ENCODE assay signal across 7 mouse cellular contexts in the genomic region with DNA sequence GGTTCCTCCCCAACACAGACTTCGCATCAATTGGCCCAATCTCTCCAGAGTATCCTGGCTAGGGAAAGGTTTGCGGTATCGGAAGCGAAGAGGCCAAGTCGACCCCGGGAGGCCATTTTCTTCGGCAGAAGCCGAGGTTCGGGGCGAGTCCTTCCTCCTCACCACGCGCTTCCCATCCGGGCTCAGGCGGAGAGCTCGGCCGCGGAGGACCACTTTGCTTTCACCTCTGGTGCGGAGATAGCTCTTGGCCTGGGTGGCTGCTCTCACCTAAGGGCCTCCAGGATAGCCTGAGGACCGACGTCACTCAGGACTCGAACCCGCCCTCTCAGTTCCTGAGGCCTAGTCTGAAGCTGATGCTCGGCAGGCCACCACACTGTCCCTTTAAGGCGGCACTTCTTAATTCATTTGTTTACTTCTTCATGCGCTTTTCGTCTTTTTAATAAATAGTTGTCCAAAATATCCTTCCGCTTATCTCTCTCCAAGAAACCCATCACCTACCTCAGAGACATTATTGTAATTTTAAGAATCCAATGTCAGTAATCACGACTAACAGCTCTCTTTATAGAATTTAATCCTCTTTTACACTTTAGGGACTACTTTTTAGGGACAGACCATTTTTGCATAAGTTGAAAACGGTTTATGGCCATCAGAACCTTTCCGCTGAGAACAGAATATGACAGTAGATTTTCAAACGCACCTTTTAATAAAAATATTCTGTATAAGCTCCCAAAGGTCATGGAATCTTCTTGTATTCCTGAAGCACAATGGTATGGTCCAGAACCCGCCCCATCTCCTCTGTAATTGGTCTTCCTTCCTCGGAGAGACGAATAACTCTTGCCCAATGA. TPM values are rescaled to one million over a fixed set of nuclear protein-coding genes. Genes with fewer than 3 reads are reported as not detected.
DNase-seq lines count a peak whose midpoint lies in the region; ATAC-seq lines count a peak whose summit lies in the region.

No protein-coding gene starts in this region.

- peak overlapping the region; percentile 56 for H3K4me2 ChIP-seq in intestine, embryonic 16.5 days (ENCODE audit: low read depth, low read length)
- peak overlapping the region; percentile 63 for H3K4me2 ChIP-seq in midbrain, embryonic 12.5 days (replicated peaks)

- peak overlapping the region; percentile 94 for H3K27ac ChIP-seq in intestine, embryonic 16.5 days (ENCODE audit: low read length)
- peak overlapping the region; percentile 91 for H3K27ac ChIP-seq in limb, embryonic 10.5 days
- H3K27ac ChIP-seq in midbrain, embryonic 12.5 days (replicated peaks): peak overlapping the region; percentile 86

- peaks cover 32% of the 10 kb centered on the region for H3K4me1 ChIP-seq in intestine, embryonic 16.5 days (ENCODE audit: control insufficient read depth, insufficient read depth, low read length)
- peaks cover 61% of the 10 kb centered on the region for H3K4me1 ChIP-seq in limb, embryonic 10.5 days
- peaks cover 35% of the 10 kb centered on the region for H3K4me1 ChIP-seq in midbrain, embryonic 12.5 days

- H3K27me3 ChIP-seq in intestine, embryonic 16.5 days (replicated peaks; ENCODE audit: control insufficient read depth, insufficient read depth, low read length): no peaks in the 10 kb centered on the region
- H3K27me3 ChIP-seq in limb, embryonic 10.5 days (ENCODE audit: low read depth, poor library complexity, severe bottlenecking): peaks cover 33% of the 10 kb centered on the region
- H3K27me3 ChIP-seq in midbrain, embryonic 12.5 days: peaks cover 35% of the 10 kb centered on the region

- intact Hi-C loops in gastrocnemius, postnatal 36 days (cut with DNase I): loop anchor here (1.0 to 2.0 kb wide), 2 partner anchors 17 to 43 kb away; a partner anchor contains a TSS

- peak overlapping the region; percentile 93 for H3K9ac ChIP-seq in intestine, embryonic 16.5 days (ENCODE audit: low read depth, low read length)
- peak overlapping the region; percentile 78 for H3K9ac ChIP-seq in midbrain, embryonic 12.5 days (replicated peaks)

- no peaks in the 10 kb centered on the region for H3K9me3 ChIP-seq in intestine, embryonic 16.5 days (ENCODE audit: control insufficient read depth, low read length)
- H3K9me3 ChIP-seq in limb, embryonic 10.5 days (replicated peaks): no peaks in the 10 kb centered on the region
- no peaks in the 10 kb centered on the region for H3K9me3 ChIP-seq in midbrain, embryonic 12.5 days

- peak; percentile 69 for ATAC-seq in intestine, embryonic 16.5 days
- peak; percentile 61 for ATAC-seq in midbrain, embryonic 12.5 days (ENCODE audit: low FRiP score, low read depth)

- DNase-seq in adrenal gland, adult 8-10 months: peak; percentile 84
- peak; percentile 73 for DNase-seq in embryo, embryonic 11.5 days (ENCODE audit: low read depth, low spot score)
- DNase-seq in gastrocnemius, postnatal 36 days: peak; percentile 65 to 79
- peak; percentile 84 for DNase-seq in limb, embryonic 10.5 days (ENCODE audit: low spot score)
- DNase-seq in spleen, adult 18-20 months: peak; percentile 74 to 75

- H3K36me3 ChIP-seq in intestine, embryonic 16.5 days (ENCODE audit: control insufficient read depth, insufficient read depth, low read length): no peaks in the 10 kb centered on the region
- H3K36me3 ChIP-seq in limb, embryonic 10.5 days: no peaks in the 10 kb centered on the region
- H3K36me3 ChIP-seq in midbrain, embryonic 12.5 days: no peaks in the 10 kb centered on the region

- H3K4me3 ChIP-seq in intestine, embryonic 16.5 days (ENCODE audit: low read length): peak overlapping the region; percentile 69
- peak overlapping the region; percentile 59 for H3K4me3 ChIP-seq in limb, embryonic 10.5 days
- H3K4me3 ChIP-seq in midbrain, embryonic 12.5 days: peak overlapping the region; percentile 61

- WGBS in intestine, embryonic 16.5 days: under 1% methylated on average over 34 of the region's 34 CpGs
- under 1% methylated on average over 34 of the region's 34 CpGs for WGBS in limb, embryonic 10.5 days
- WGBS in midbrain, embryonic 12.5 days: under 1% methylated on average over 34 of the region's 34 CpGs

RNA-seq across cellular contexts. Expression of a gene that starts 0.6 kb away (rescaled TPM):
- 10 to 100 TPM; 75.2 to 90.2 (median 86.0) TPM for total RNA-seq in adrenal gland, adult 8-10 months (2022)
- 10 to 100 TPM; 14.7 to 17.0 TPM for total RNA-seq in gastrocnemius, postnatal 36 days (2021)
- polyA plus RNA-seq in intestine, embryonic 16.5 days (2015; fragmentation: Nextera tagmentation; extraction: Ambion mirVana): 4.2 and 4.6 TPM in 2 replicates
- 1.8 and 2.4 TPM in 2 replicates for polyA plus RNA-seq in limb, embryonic 10.5 days (2016; fragmentation: Nextera tagmentation; extraction: Ambion mirVana)
- 2.6 and 3.1 TPM in 2 replicates for polyA plus RNA-seq in midbrain, embryonic 12.5 days (2016; fragmentation: Nextera tagmentation; extraction: Ambion mirVana)

RNA-seq across cellular contexts. Expression of a gene that starts 13.9 kb away (rescaled TPM):
- total RNA-seq in adrenal gland, adult 8-10 months (2022): 100 to 1,000 TPM; 114 to 181 (median 146) TPM
- 10 to 100 TPM; 26.8 to 31.1 TPM for total RNA-seq in gastrocnemius, postnatal 36 days (2021)
- polyA plus RNA-seq in intestine, embryonic 16.5 days (2015; fragmentation: Nextera tagmentation; extraction: Ambion mirVana): 30.4 and 32.5 TPM in 2 replicates
- polyA plus RNA-seq in limb, embryonic 10.5 days (2016; fragmentation: Nextera tagmentation; extraction: Ambion mirVana): 4.0 and 5.1 TPM in 2 replicates
- polyA plus RNA-seq in midbrain, embryonic 12.5 days (2016; fragmentation: Nextera tagmentation; extraction: Ambion mirVana): 7.5 and 8.4 TPM in 2 replicates

RNA-seq across cellular contexts. Expression of a gene that starts 13.9 kb away (rescaled TPM):
- 10 to 100 TPM; 10.0 to 18.9 (median 13.6) TPM for total RNA-seq in adrenal gland, adult 8-10 months (2022)
- total RNA-seq in gastrocnemius, postnatal 36 days (2021): 1 to 10 TPM; 3.8 to 4.0 TPM
- 2.1 and 2.3 TPM in 2 replicates for polyA plus RNA-seq in intestine, embryonic 16.5 days (2015; fragmentation: Nextera tagmentation; extraction: Ambion mirVana)
- polyA plus RNA-seq in limb, embryonic 10.5 days (2016; fragmentation: Nextera tagmentation; extraction: Ambion mirVana): 1.5 and 1.8 TPM in 2 replicates
- polyA plus RNA-seq in midbrain, embryonic 12.5 days (2016; fragmentation: Nextera tagmentation; extraction: Ambion mirVana): 0.79 and 1.1 TPM in 2 replicates

RNA-seq across cellular contexts. Expression of a gene that starts 16.8 kb away (rescaled TPM):
- 1 to 10 TPM; 6.1 to 9.3 (median 8.6) TPM for total RNA-seq in adrenal gland, adult 8-10 months (2022)
- 1 to 10 TPM; 2.1 to 2.9 TPM for total RNA-seq in gastrocnemius, postnatal 36 days (2021)
- polyA plus RNA-seq in intestine, embryonic 16.5 days (2015; fragmentation: Nextera tagmentation; extraction: Ambion mirVana): 5.8 TPM in 2 replicates
- 10.1 and 12.3 TPM in 2 replicates for polyA plus RNA-seq in limb, embryonic 10.5 days (2016; fragmentation: Nextera tagmentation; extraction: Ambion mirVana)
- polyA plus RNA-seq in midbrain, embryonic 12.5 days (2016; fragmentation: Nextera tagmentation; extraction: Ambion mirVana): 9.7 and 10.5 TPM in 2 replicates

RNA-seq across cellular contexts. Expression of a gene that starts 55.5 kb away (rescaled TPM):
- total RNA-seq in adrenal gland, adult 8-10 months (2022): 10 to 100 TPM; 29.3 to 40.6 (median 30.6) TPM
- total RNA-seq in gastrocnemius, postnatal 36 days (2021): 1 to 10 TPM; 3.6 to 5.6 TPM
- polyA plus RNA-seq in intestine, embryonic 16.5 days (2015; fragmentation: Nextera tagmentation; extraction: Ambion mirVana): 2.2 and 2.3 TPM in 2 replicates
- 0.49 and 0.73 TPM in 2 replicates for polyA plus RNA-seq in limb, embryonic 10.5 days (2016; fragmentation: Nextera tagmentation; extraction: Ambion mirVana)
- polyA plus RNA-seq in midbrain, embryonic 12.5 days (2016; fragmentation: Nextera tagmentation; extraction: Ambion mirVana): 1.3 and 1.8 TPM in 2 replicates

Comparison
In these comparisons a context has a peak if more than half of its experiments do, and no peak if none do; other contexts are left out.
1. Peak in every context shown above with its lines: DNase-seq, ATAC-seq, H3K4me3 ChIP-seq and H3K27ac ChIP-seq.